Mouse (Mus musculus) CH12.LX (cell line): Measurements from ENCODE around the gene Ttyh2. TPM values are rescaled to one million over a fixed set of nuclear protein-coding genes. Genes with fewer than 3 reads are reported as not detected.

Experiments used
- DNase-seq: peaks from one replicate; pipeline ENCODE4 v3.0.0-alpha.2; 2013; ENCODE audit errors: extremely low read depth
- H3K27ac ChIP-seq: 2 replicates; pipeline ENCODE4 v1.5.1; 2012; ENCODE audit warnings: low read depth, mild to moderate bottlenecking, control low read depth, moderate library complexity; ENCODE audit not compliant: insufficient read depth
- H3K27me3 ChIP-seq: replicated peaks from 2 replicates; pipeline ENCODE3; 2012; ENCODE audit warnings: inconsistent platforms
- H3K36me3 ChIP-seq, 2 experiments: replicated peaks in 1 of 2; 2 replicates each; pipeline versions ENCODE3 to v1.6.1; 2012; ENCODE audit warnings: inconsistent platforms in 1 of 2, low read length in 1 of 2, mild to moderate bottlenecking in 1 of 2, mixed read lengths in 1 of 2, moderate library complexity in 1 of 2; ENCODE audit not compliant: control insufficient read depth in 1 of 2, insufficient read depth in 1 of 2
- H3K4me1 ChIP-seq, 2 experiments: 2 replicates each; pipeline ENCODE4 v1.6.1; 2012; ENCODE audit warnings: inconsistent platforms in 1 of 2, moderate library complexity in 1 of 2; ENCODE audit not compliant: insufficient read depth in 2 of 2, control insufficient read depth in 1 of 2
- H3K4me2 ChIP-seq: 2 replicates; pipeline ENCODE4 v1.6.1; 2012; ENCODE audit warnings: low read depth, mild to moderate bottlenecking, control low read depth; ENCODE audit not compliant: poor library complexity, insufficient read depth, severe bottlenecking
- H3K4me3 ChIP-seq, 3 experiments: fragments of 150-350 bp in 1 of 3; sonication (generic) in 1 of 3; replicated peaks in 1 of 3; 2 replicates each; pipeline versions ENCODE3 to v1.5.1; 2011 to 2012; ENCODE audit warnings: low read depth in 2 of 3, low read length in 2 of 3, mild to moderate bottlenecking in 2 of 3, moderate library complexity in 2 of 3, control low read depth in 1 of 3, improper control_type of control experiment in 1 of 3, inconsistent platforms in 1 of 3, mixed read lengths in 1 of 3; ENCODE audit not compliant: poor library complexity in 1 of 3
- H3K79me2 ChIP-seq: replicated peaks from 2 replicates; pipeline ENCODE4 v1.6.1; 2012; ENCODE audit warnings: mild to moderate bottlenecking, moderate library complexity; ENCODE audit not compliant: control insufficient read depth, poor library complexity, insufficient read depth, severe bottlenecking; ENCODE audit errors: extremely low read depth
- H3K9ac ChIP-seq: 2 replicates; pipeline ENCODE4 v1.6.1; 2012; ENCODE audit warnings: low read depth, mild to moderate bottlenecking, control low read depth, moderate library complexity; ENCODE audit not compliant: insufficient read depth
- H3K9me3 ChIP-seq: replicated peaks from 2 replicates; pipeline ENCODE3; 2012; ENCODE audit warnings: low read length, inconsistent platforms, mixed read lengths
- CHD1 ChIP-seq: IDR thresholded peaks from 2 replicates; pipeline ENCODE4 v1.6.1; 2012; ENCODE audit warnings: low read depth, low read length, improper control_type of control experiment, inconsistent platforms
- CHD2 ChIP-seq: IDR thresholded peaks from 2 replicates; pipeline ENCODE4 v1.6.1; 2011; ENCODE audit warnings: low read length, improper control_type of control experiment
- E2F4 ChIP-seq: IDR thresholded peaks from 2 replicates; pipeline ENCODE4 v1.6.1; 2011; ENCODE audit warnings: low read depth, low read length, improper control_type of control experiment; ENCODE audit not compliant: insufficient replicate concordance
- ELF1 ChIP-seq: IDR thresholded peaks from 2 replicates; pipeline ENCODE4 v1.6.1; 2014; ENCODE audit warnings: low read depth, mild to moderate bottlenecking, inconsistent platforms, low read length, improper control_type of control experiment
- EP300 ChIP-seq: IDR thresholded peaks from 2 replicates; pipeline ENCODE4 v1.6.1; 2011; ENCODE audit warnings: low read length, improper control_type of control experiment
- ETS1 ChIP-seq: conservative IDR thresholded peaks from 2 replicates; pipeline ENCODE4 v1.6.1; 2012; ENCODE audit warnings: low read depth, mild to moderate bottlenecking, inconsistent platforms, low read length, improper control_type of control experiment, moderate library complexity
- GABPA ChIP-seq: IDR thresholded peaks from 2 replicates; pipeline ENCODE4 v1.6.1; 2012; ENCODE audit warnings: low read depth, low read length, improper control_type of control experiment, inconsistent platforms; ENCODE audit not compliant: insufficient replicate concordance
- HCFC1 ChIP-seq: IDR thresholded peaks from 2 replicates; pipeline ENCODE4 v1.6.1; 2012; ENCODE audit warnings: low read depth, mild to moderate bottlenecking, inconsistent platforms, low read length, improper control_type of control experiment
- JUN ChIP-seq: IDR thresholded peaks from 2 replicates; pipeline ENCODE4 v1.6.1; 2011; ENCODE audit warnings: low read depth, mild to moderate bottlenecking, low read length, improper control_type of control experiment, moderate library complexity; ENCODE audit not compliant: insufficient read depth
- KAT2A ChIP-seq: IDR thresholded peaks from 2 replicates; pipeline ENCODE4 v1.6.1; 2012; ENCODE audit warnings: low read length, improper control_type of control experiment, inconsistent platforms; ENCODE audit not compliant: insufficient replicate concordance
- MAFK ChIP-seq: IDR thresholded peaks from 2 replicates; pipeline ENCODE4 v1.6.1; 2011; ENCODE audit warnings: low read length, improper control_type of control experiment; ENCODE audit not compliant: insufficient replicate concordance
- MEF2A ChIP-seq: IDR thresholded peaks from 2 replicates; pipeline ENCODE4 v1.6.1; 2014; ENCODE audit warnings: low read depth, mild to moderate bottlenecking, inconsistent platforms, low read length, improper control_type of control experiment, borderline replicate concordance
- MXI1 ChIP-seq: IDR thresholded peaks from 2 replicates; pipeline ENCODE4 v1.6.1; 2011; ENCODE audit warnings: mild to moderate bottlenecking, low read depth, low read length, improper control_type of control experiment
- RAD21 ChIP-seq: IDR thresholded peaks from 2 replicates; pipeline ENCODE4 v1.6.1; 2011; ENCODE audit warnings: low read depth, mild to moderate bottlenecking, low read length, improper control_type of control experiment, moderate library complexity
- RCOR1 ChIP-seq: conservative IDR thresholded peaks from 2 replicates; pipeline ENCODE4 v1.6.1; 2012; ENCODE audit warnings: low read depth, mild to moderate bottlenecking, inconsistent platforms, low read length, improper control_type of control experiment
- SMC3 ChIP-seq: IDR thresholded peaks from 2 replicates; pipeline ENCODE4 v1.6.1; 2011; ENCODE audit warnings: low read depth, low read length, improper control_type of control experiment
- TCF12 ChIP-seq: IDR thresholded peaks from 2 replicates; pipeline ENCODE4 v1.6.1; 2014; ENCODE audit warnings: low read depth, mild to moderate bottlenecking, inconsistent platforms, low read length, improper control_type of control experiment
- UBTF ChIP-seq: IDR thresholded peaks from 2 replicates; pipeline ENCODE4 v1.6.1; 2012; ENCODE audit warnings: low read depth, mild to moderate bottlenecking, inconsistent platforms, low read length, improper control_type of control experiment, moderate library complexity
- USF2 ChIP-seq: conservative IDR thresholded peaks from 2 replicates; pipeline ENCODE4 v1.6.1; 2011; ENCODE audit warnings: low read depth, low read length, improper control_type of control experiment
- ZKSCAN1 ChIP-seq: IDR thresholded peaks from 2 replicates; pipeline ENCODE4 v1.6.1; 2012; ENCODE audit warnings: low read depth, inconsistent platforms, low read length, improper control_type of control experiment, borderline replicate concordance
- ZNF384 ChIP-seq: IDR thresholded peaks from 2 replicates; pipeline ENCODE4 v1.6.1; 2012; ENCODE audit warnings: low read depth, low read length, improper control_type of control experiment, inconsistent platforms
- dilution Hi-C: fragments of 300-500 bp; cut with MboI; formaldehyde crosslinking; loops from 2 replicates; pipeline ENCODE4 v1.14.3; 2020; ENCODE audit warnings: low sequenced_read_pairs; ENCODE audit not compliant: extremely low pct_unique_long_range_greater_than_20kb, extremely low pct_ligation_motif_present
- in situ Hi-C: fragments of 300-500 bp; cut with MboI; formaldehyde crosslinking; loops from 3 replicates; pipeline ENCODE4 v1.14.3; 2019; ENCODE audit warnings: low sequenced_read_pairs, low pct_ligation_motif_present, low pct_unique_long_range_greater_than_20kb, mixed read lengths
- polyA plus RNA-seq: library from polyadenylated mRNA; unstranded; fragments of >175 nt; gene quantifications from 2 replicates; pipeline ENCODE4 v1.2.1, GENCODE M21; 2012; ENCODE audit warnings: low read depth; ENCODE audit not compliant: insufficient read length
- total RNA-seq, 2 experiments: library from RNA; depleted of rRNA; stranded (reverse); fragments of 300-350 nt in 1 of 2; fragments of >200 nt in 1 of 2; gene quantifications; 2 replicates each; pipeline ENCODE4 v1.2.3; 2012 to 2014

Gene Ttyh2
- total and polyA plus RNA-seq, 3 experiments, result 0.82 to 2.4 (median 1.4) TPM

GRCm38 (mm10) chr11:114641136-114641535, 34.1 kb upstream of the Ttyh2 start:
- H3K36me3 ChIP-seq, result no peaks in the 10 kb centered on the region
- H3K9me3 ChIP-seq, result peaks cover 5% of the 10 kb centered on the region
- no peak overlapping the region for H3K4me2 ChIP-seq
- H3K9ac ChIP-seq, result no peak overlapping the region
- no peak for DNase-seq
- dilution Hi-C loops (no loop called here), in situ Hi-C loops (loop anchor here (25.0 kb wide), 2 partner anchors 129 to 779 kb away; no protein-coding TSS in a partner anchor)
- H3K27me3 ChIP-seq, result peaks cover 54% of the 10 kb centered on the region
- TF ChIP-seq UBTF (no peak), KAT2A (no peak), MXI1 (no peak), HCFC1 (no peak), RAD21 (no peak), GABPA (no peak), ZKSCAN1 (no peak), ELF1 (no peak), USF2 (no peak), MAFK (no peak), TCF12 (no peak), EP300 (no peak), ZNF384 (no peak), ETS1 (no peak), JUN (no peak), E2F4 (no peak), CHD1 (no peak), CHD2 (no peak), SMC3 (no peak)
- no peak overlapping the region for H3K4me3 ChIP-seq
- no peaks in the 10 kb centered on the region for H3K79me2 ChIP-seq
- no peak overlapping the region for H3K27ac ChIP-seq
- H3K4me1 ChIP-seq, result no peaks in the 10 kb centered on the region

DNA sequence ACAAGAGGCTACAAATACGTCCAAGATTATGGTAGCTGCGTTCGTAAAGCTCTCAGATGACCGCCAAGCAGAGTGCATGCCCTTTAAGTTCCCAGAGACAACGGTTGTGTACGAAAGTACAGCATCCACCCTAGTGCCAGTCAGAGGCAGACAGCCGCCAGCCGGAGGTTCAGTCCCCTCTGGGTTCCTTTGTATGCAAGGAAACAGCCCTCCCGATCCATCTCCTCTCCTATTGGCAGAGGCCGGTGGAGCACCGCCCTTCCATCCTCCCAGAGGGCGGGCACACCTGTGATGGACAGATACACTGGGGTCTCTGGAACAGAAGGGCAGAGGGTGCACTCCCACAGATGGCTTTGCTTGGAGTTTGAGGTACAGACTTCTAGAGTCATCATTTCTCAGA, 33.0 kb upstream of the Ttyh2 start:
- no peak overlapping the region for H3K27ac ChIP-seq
- no peak overlapping the region for H3K4me2 ChIP-seq
- H3K9me3 ChIP-seq, result peaks cover 16% of the 10 kb centered on the region
- TF ChIP-seq RCOR1 (no peak), SMC3 (no peak), MEF2A (no peak), ELF1 (no peak)
- DNase-seq, result no peak
- no peaks in the 10 kb centered on the region for H3K36me3 ChIP-seq
- dilution Hi-C loops (no loop called here), in situ Hi-C loops (loop anchor here (25.0 kb wide), 2 partner anchors 130 to 780 kb away; no protein-coding TSS in a partner anchor)
- H3K27me3 ChIP-seq, result peaks cover 57% of the 10 kb centered on the region
- no peaks in the 10 kb centered on the region for H3K4me1 ChIP-seq
- H3K9ac ChIP-seq, result no peak overlapping the region
- H3K4me3 ChIP-seq, result no peak overlapping the region
- no peaks in the 10 kb centered on the region for H3K79me2 ChIP-seq
